Mouse (Mus musculus) heart, postnatal 0 days (tissue): Measurements from ENCODE around the gene Cdh12. TPM values are rescaled to one million over a fixed set of nuclear protein-coding genes. Genes with fewer than 3 reads are reported as not detected.

Experiments used
- ATAC-seq: fragments of 200-750 bp; cut with Nextera tagmentation; 2 replicates; pipeline ENCODE4 v1.8.0; 2017; ENCODE audit warnings: low read depth, moderate number of reproducible peaks, moderate library complexity; ENCODE audit not compliant: insufficient read depth
- DNase-seq: peaks from one replicate; pipeline ENCODE4 v3.0.0-alpha.2; 2016; ENCODE audit warnings: low spot score
- H3K27ac ChIP-seq: fragments of 300-500 bp; sonication (generic); 2 replicates; pipeline ENCODE4 v1.5.1; 2014; ENCODE audit warnings: low read depth, mild to moderate bottlenecking
- H3K27me3 ChIP-seq: fragments of 300-500 bp; sonication (generic); 2 replicates; pipeline ENCODE4 v1.6.1; 2014; ENCODE audit warnings: low read length, mixed read lengths; ENCODE audit not compliant: control insufficient read depth, insufficient read depth
- H3K36me3 ChIP-seq: fragments of 300-500 bp; sonication (generic); replicated peaks from 2 replicates; pipeline ENCODE4 v1.6.1; 2014; ENCODE audit warnings: low read length, mixed read lengths; ENCODE audit not compliant: control insufficient read depth, insufficient read depth
- H3K4me1 ChIP-seq: fragments of 300-500 bp; sonication (generic); 2 replicates; pipeline ENCODE4 v1.6.1; 2014; ENCODE audit warnings: antibody characterized with exemption; ENCODE audit not compliant: control insufficient read depth, insufficient read depth
- H3K4me2 ChIP-seq: fragments of 300-500 bp; sonication (generic); 2 replicates; pipeline ENCODE4 v1.6.1; 2014; ENCODE audit warnings: low read depth, mild to moderate bottlenecking, low read length, moderate library complexity
- H3K4me3 ChIP-seq: fragments of 300-500 bp; sonication (generic); 2 replicates; pipeline ENCODE4 v1.5.1; 2014; ENCODE audit warnings: low read depth, low read length
- H3K9ac ChIP-seq: fragments of 300-500 bp; sonication (generic); replicated peaks from 2 replicates; pipeline ENCODE4 v1.6.1; 2014; ENCODE audit warnings: low read depth, low read length, mixed read lengths
- H3K9me3 ChIP-seq: fragments of 300-500 bp; sonication (generic); replicated peaks from 2 replicates; pipeline ENCODE4 v1.6.1; 2016; ENCODE audit warnings: low read length; ENCODE audit not compliant: control insufficient read depth
- CTCF ChIP-seq: IDR thresholded peaks from 2 replicates; pipeline ENCODE4 v1.5.1; 2016; ENCODE audit warnings: antibody characterized with exemption, control low read depth, low read depth
- EP300 ChIP-seq: IDR thresholded peaks from 2 replicates; pipeline ENCODE4 v1.6.1; 2016; ENCODE audit warnings: antibody characterized with exemption, low read depth
- WGBS: fragments of 180-500 bp; shearing (Covaris S2); extraction: QIAGEN DNeasy Blood & Tissue Kit; methylation state at CpG from one replicate; pipeline ENCODE4 v1.1.7; 2014; 5-methylcytosine and 5-hydroxymethylcytosine counted together
- polyA plus RNA-seq: library from polyadenylated mRNA; unstranded; fragments of >200 nt; fragmentation: Nextera tagmentation; extraction: Ambion mirVana; gene quantifications from 2 replicates; pipeline ENCODE4 v1.2.1, GENCODE M21; 2015
- total RNA-seq: library from RNA; depleted of rRNA; stranded (reverse); fragments of >200 nt; gene quantifications from 2 replicates; pipeline ENCODE4 v1.2.3, GENCODE M21; 2014; ENCODE audit warnings: low replicate concordance

Cdh12 gene
- total and polyA plus RNA-seq, 2 experiments from 2014 or later: 0.03 TPM; not detected in 1

DNA sequence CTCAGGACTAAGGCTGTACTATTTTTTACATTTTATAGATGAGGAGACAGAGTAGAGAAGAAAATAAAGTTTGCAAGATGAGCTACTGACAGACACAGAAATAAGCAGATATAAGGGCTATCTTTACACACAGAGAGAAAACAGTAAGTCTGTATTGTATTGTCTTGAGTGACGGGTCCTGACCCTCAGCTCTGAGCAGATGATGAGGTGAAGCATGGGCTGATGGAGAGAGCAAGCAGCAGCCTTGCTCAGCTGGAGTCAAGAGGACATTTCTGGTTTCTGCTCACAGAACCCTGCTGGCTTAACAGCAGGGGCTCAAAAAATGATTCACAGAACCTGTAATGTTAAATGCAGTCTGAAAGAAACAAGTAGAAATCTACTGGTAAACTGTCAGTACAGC is 386.8 kb downstream of the Cdh12 start:
- no peak for TF ChIP-seq EP300
- TF ChIP-seq CTCF: no peak
- no peaks in the 10 kb centered on the region for H3K27me3 ChIP-seq
- H3K9ac ChIP-seq: no peak overlapping the region
- H3K36me3 ChIP-seq: no peaks in the 10 kb centered on the region
- ATAC-seq: no peak
- H3K4me1 ChIP-seq: no peaks in the 10 kb centered on the region
- H3K4me2 ChIP-seq: no peak overlapping the region
- no peaks in the 10 kb centered on the region for H3K9me3 ChIP-seq
- no peak overlapping the region for H3K27ac ChIP-seq
- DNase-seq: no peak
- H3K4me3 ChIP-seq: no peak overlapping the region
- WGBS: 50% methylated on average over 1 of the region's 1 CpGs

DNA sequence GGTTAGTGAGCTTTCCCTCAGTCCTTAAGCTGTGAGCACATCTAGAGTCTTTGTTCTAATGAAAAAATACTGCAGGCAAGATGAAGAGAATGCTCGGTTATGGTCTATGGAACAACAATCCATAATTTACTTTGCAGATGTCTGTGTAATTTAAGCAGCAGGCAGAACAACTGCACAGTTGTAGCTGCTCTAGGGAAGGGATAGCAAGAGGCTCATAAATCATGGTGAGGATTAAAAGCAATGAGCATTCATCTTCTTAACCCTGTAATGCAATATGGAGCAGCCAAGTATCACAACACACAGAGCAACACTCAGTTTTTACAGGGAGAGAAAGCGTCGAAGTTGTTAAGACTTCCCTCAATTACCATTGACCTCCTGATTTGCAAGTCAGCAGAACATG is 387.9 kb downstream of the Cdh12 start:
- H3K9me3 ChIP-seq: no peaks in the 10 kb centered on the region
- TF ChIP-seq CTCF (no peak), EP300 (no peak)
- no peak overlapping the region for H3K27ac ChIP-seq
- ATAC-seq: no peak
- no peak for DNase-seq
- H3K4me3 ChIP-seq: no peak overlapping the region
- 81% methylated on average over 3 of the region's 3 CpGs for WGBS
- H3K4me2 ChIP-seq: no peak overlapping the region
- no peaks in the 10 kb centered on the region for H3K4me1 ChIP-seq
- no peaks in the 10 kb centered on the region for H3K27me3 ChIP-seq
- H3K36me3 ChIP-seq: no peaks in the 10 kb centered on the region
- H3K9ac ChIP-seq: no peak overlapping the region

DNA sequence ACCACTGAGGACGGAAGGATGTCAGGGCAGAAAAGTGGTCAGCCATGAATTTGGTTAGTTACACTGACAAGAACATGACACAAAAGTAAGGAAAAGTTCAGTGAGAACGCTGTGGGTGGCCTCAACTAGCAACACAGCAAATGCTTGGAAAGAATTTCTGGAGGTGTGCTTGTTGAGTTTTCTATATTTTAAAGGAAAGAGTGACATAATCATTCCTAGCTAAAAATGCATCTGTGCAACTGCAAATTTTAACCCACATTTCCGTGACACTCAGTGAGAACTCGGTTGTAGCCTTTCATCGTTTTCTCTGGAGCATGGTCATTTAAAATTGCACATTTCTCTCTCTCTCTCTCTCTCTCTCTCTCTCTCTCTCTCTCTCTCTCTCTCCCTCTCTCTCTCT is 392.4 kb downstream of the Cdh12 start:
- H3K4me3 ChIP-seq: no peak overlapping the region
- WGBS: 83% methylated on average over 5 of the region's 5 CpGs
- H3K4me1 ChIP-seq: no peaks in the 10 kb centered on the region
- TF ChIP-seq CTCF: no peak
- TF ChIP-seq EP300: no peak
- DNase-seq (no peak), ATAC-seq (no peak)
- no peaks in the 10 kb centered on the region for H3K9me3 ChIP-seq
- no peaks in the 10 kb centered on the region for H3K27me3 ChIP-seq
- no peak overlapping the region for H3K9ac ChIP-seq
- H3K36me3 ChIP-seq: no peaks in the 10 kb centered on the region
- no peak overlapping the region for H3K27ac ChIP-seq
- no peak overlapping the region for H3K4me2 ChIP-seq

DNA sequence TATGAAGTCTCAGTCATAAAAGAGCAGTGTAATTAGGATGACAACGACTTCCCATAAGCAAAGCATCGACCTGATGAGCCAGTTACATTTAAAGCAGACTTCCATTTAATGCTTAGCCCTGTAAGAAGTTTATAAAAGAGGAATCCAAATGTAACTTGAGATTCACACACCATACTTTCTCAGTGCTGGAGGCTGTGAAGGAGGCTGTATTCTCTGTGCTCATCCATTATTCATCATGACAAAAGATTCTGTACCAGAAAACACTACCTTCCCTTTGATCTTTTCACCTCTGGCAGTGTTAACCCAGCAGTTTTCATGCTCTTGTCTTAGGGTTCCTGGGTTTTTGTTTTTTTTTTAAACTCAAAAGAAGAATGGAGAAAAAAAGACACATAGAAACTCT is 414.0 kb downstream of the Cdh12 start:
- ATAC-seq (no peak), DNase-seq (no peak)
- Histone ChIP-seq H3K4me2 (no peak overlapping the region), H3K4me1 (no peaks in the 10 kb centered on the region), H3K27me3 (no peaks in the 10 kb centered on the region), H3K36me3 (no peaks in the 10 kb centered on the region), H3K4me3 (no peak overlapping the region), H3K27ac (no peak overlapping the region), H3K9me3 (no peaks in the 10 kb centered on the region), H3K9ac (no peak overlapping the region)
- 39% methylated on average over 2 of the region's 2 CpGs for WGBS
- TF ChIP-seq CTCF (no peak), EP300 (no peak)

DNA sequence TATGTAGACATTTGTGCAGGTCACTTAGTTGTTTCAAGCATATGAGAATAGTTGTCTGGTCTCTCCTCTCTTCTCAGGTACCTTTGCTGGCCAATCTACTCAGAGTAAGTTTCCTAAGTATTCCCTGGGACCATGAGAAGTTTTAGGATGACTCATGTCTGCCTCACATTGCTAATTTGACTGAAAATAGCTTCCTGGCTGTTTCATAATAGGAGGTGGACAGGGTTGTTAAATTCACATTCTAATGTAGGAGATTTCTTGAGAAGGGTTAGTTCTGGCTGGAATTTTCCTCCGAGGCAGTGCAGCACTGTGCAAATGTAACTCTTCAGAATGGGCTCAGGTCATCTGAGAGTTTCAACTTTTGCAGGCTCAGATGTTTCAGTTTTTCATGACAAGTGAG is 423.5 kb downstream of the Cdh12 start:
- no peak for ATAC-seq
- Histone ChIP-seq H3K4me1 (no peaks in the 10 kb centered on the region), H3K9me3 (no peaks in the 10 kb centered on the region), H3K9ac (no peak overlapping the region), H3K27me3 (no peaks in the 10 kb centered on the region), H3K4me2 (no peak overlapping the region), H3K36me3 (no peaks in the 10 kb centered on the region), H3K4me3 (no peak overlapping the region), H3K27ac (no peak overlapping the region)
- 83% methylated on average over 1 of the region's 1 CpGs for WGBS
- TF ChIP-seq EP300: no peak
- TF ChIP-seq CTCF: no peak
- DNase-seq: no peak

DNA sequence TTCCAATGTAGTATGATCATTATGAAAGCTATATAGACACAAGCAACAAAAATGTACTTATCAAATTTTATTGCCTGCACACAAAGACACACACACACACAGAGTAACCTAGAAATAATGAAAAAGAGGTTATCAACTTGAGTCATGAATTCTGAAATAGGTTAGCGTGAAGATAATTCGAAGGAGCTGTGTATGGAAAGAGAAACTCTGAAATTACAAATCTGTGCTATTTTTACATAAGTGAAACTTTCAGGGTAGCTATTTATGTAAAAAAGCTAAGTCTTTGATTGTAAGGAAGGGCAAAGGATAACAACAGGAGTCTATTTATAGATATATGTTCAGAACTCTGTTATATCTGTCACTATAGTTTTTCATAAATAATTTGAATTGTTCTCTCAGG is 427.9 kb downstream of the Cdh12 start:
- Histone ChIP-seq H3K4me2 (no peak overlapping the region), H3K4me3 (no peak overlapping the region), H3K27me3 (no peaks in the 10 kb centered on the region), H3K27ac (no peak overlapping the region), H3K36me3 (no peaks in the 10 kb centered on the region), H3K9me3 (no peaks in the 10 kb centered on the region), H3K4me1 (no peaks in the 10 kb centered on the region), H3K9ac (no peak overlapping the region)
- TF ChIP-seq CTCF (no peak), EP300 (no peak)
- ATAC-seq: no peak
- DNase-seq: no peak
- WGBS: 87% methylated on average over 2 of the region's 2 CpGs
